Mouse (Mus musculus) neutrophil, adult 5-6 weeks (primary cell): ENCODE data around the gene Nucb1. TPM values are rescaled to one million over a fixed set of nuclear protein-coding genes. Genes with fewer than 3 reads are reported as not detected.

Source experiments
- ATAC-seq: fragments of 151-379, 151-347 bp; 2 replicates; pipeline ENCODE4 v1.8.0; 2017; ENCODE audit warnings: mild to moderate bottlenecking, moderate TSS enrichment; ENCODE audit not compliant: insufficient number of reproducible peaks, poor library complexity, low FRiP score, severe bottlenecking; ENCODE audit errors: extremely low read depth
- total RNA-seq: library from RNA; stranded (forward); fragments of 200-1000 nt; gene quantifications from 2 replicates; pipeline ENCODE4 v1.2.3, GENCODE M21; 2017

The Nucb1 gene
- total RNA-seq, 1 experiment from 2014 or later: 101 TPM

DNA sequence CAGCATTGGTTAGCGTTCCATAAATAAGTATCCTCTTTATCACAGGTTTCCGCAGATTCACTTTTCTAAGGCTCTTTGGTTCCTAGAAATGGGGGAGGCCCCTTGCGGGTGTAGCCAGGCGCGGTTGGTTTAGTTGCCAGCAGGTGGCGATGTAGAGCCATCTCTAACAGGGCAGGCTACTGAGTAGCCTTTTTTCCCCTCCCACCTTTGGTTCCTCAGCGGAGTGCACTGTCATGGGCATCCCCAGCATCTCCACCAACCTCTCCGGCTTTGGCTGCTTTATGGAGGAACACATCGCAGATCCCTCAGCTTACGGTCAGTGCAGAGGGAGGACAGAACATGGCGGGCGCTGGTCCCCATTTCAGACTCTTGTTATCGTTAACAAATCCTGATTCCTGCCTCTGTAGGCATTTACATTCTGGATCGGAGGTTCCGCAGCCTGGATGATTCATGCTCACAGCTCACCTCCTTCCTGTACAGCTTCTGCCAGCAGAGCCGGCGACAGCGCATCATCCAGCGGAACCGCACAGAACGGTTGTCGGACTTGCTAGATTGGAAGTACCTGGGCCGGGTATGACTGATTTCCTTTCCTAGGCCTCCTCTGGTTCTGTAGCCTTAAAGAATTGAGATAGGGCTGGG, 58.7 kb downstream of the Nucb1 start:
- peak; percentile 90 for ATAC-seq

DNA sequence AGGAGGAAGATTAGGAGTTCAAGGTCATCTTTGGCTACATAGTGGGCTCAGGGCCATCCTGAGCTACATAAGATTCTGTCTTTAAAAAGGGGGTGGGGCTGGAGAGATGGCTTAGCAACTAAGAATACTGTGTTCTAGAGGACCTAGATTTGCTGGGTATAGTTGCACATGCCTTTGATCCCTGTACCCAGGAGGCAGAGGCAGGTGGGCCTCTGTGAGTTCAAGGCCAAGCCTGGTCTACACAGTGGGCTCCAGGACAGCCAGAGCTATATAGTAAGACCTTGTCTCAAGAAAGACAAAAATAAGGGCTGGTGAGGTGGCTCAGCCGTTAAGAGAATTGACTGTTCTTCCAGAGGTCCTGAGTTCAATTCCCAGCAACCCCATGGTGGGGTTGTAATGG, 60.2 kb downstream of the Nucb1 start:
- no peak for ATAC-seq

DNA sequence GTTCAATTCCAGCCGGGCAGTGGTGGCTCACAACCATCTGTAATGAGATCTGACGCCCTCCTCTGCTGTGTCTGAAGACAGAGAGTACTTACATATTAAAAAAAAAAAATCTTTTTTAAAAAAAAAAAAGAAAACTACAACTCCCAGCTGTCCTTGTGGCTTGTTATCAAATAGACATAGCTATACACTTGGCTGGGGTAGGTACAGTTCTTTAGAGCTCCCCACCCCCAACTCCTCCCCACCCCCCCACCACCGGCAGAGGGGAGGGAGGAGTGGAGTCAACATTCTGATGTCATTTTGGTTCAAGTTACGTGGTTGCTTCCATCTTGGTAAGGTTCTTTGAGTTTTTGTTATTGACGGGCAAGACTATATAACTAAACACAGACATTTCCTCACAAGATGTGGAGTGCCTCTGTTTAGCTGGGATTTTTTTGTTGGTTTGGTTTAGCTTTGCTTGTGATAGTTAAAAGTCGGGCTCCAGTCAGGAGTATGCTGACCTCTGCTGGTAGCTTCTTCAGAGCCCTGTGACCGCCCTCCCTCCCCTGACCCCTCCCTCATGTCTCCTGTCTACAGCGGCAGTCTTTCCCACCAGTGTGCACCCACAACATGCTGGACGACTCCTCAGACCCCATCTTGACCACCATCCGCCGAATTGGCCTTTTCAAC, 62.7 kb downstream of the Nucb1 start:
- ATAC-seq: no peak

DNA sequence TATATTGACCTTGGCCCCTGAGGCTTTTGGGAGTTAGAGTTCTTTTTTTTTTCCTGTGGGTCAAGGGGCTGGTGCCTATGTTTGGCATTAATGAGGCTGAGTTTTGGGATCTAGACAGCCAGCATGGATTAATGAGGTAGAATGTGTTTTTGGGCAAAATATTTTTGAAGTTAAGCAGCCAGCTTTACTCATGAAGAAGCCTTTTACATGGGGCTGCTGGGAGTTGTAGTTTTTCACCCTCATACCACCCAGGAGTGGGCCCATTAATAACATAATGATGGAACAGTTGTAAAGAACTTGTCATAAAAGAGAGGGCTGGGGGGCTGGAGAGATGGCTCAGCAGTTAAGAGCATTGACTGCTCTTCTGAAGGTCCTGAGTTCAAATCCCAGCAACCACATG, 63.6 kb downstream of the Nucb1 start:
- ATAC-seq: no peak

DNA sequence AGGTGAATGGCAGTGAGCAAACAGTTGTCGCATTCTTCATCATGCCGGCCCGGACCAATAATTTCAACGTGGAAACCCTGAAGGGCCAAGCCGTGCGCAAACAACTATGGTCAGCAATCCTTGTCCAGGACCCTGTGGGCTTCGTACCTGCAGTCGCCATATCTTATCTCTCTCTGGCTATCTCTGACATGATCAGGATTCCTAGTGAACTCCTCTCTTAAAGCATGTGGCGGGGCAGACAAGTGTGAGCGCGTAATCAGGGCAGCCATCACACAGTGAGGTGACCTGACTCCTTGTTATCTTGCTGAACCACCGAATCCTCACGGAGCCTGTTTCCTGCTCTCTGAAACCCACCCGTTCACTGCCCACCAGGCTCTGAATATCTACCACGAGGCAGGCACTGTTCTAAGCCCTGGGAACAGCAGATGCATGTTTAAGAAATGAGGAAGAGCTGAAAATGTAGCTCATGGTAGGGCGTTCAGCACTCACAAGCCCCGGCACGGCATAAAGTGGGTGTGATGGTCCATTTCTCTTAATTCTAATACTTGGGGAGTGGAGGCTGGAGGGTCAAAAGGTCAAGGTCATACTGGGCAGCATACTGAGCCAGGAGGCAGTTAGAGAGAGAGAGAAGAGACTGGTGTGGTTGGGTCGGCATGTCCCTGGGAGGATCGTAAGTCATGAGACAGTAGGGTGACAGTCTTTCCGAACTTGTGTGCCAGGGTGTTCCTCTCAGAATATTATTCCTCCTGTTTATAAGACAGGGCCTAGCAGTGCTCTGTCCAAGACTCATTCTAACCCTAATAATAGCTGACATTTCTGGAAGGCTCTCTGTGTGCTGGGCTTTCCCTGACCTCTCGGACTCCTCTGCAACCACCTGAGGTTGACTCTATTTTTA, 66.4 kb downstream of the Nucb1 start:
- ATAC-seq: no peak

Other genes with a start within 250 kb of the Nucb1 start
- gene Slc6a21, start 232.9 kb downstream of the Nucb1 start, total RNA-seq: not detected in 2 replicates
- gene Trpm4, start 176.6 kb downstream of the Nucb1 start, total RNA-seq: 2.6 and 5.2 TPM in 2 replicates
- gene Hrc, start 175.1 kb downstream of the Nucb1 start, total RNA-seq: not detected in 2 replicates
- gene Ppfia3, start 143.4 kb downstream of the Nucb1 start, total RNA-seq: not detected in 2 replicates
- gene Lin7b, start 139.8 kb downstream of the Nucb1 start, total RNA-seq: 0.70 TPM in 1 of 2 replicates, not detected in the other
- 502 and 563 TPM in 2 replicates for gene Snrnp70, start 114.7 kb downstream of the Nucb1 start, total RNA-seq
- gene Kcna7, start 104.8 kb downstream of the Nucb1 start, total RNA-seq: not detected in 2 replicates
- gene Ntf5, start 96.7 kb downstream of the Nucb1 start, total RNA-seq: not detected in 2 replicates
- not detected in 2 replicates for gene Lhb, start 89.6 kb downstream of the Nucb1 start, total RNA-seq
- 9.9 and 14.6 TPM in 2 replicates for gene Gys1, start 75.6 kb downstream of the Nucb1 start, total RNA-seq
- gene Ruvbl2, start 72.3 kb downstream of the Nucb1 start, total RNA-seq: 37.8 and 44.6 TPM in 2 replicates
- 1,339 and 1,541 TPM in 2 replicates for gene Ftl1, start 50.5 kb downstream of the Nucb1 start, total RNA-seq
- 31.1 and 37.9 TPM in 2 replicates for gene Bax, start 43.5 kb downstream of the Nucb1 start, total RNA-seq
- gene Tulp2, start 28.5 kb downstream of the Nucb1 start, total RNA-seq: not detected in 2 replicates
- gene Gm45808, start 23.6 kb downstream of the Nucb1 start, total RNA-seq: not detected in 2 replicates
- 3.1 and 3.7 TPM in 2 replicates for gene Dhdh, start 21.6 kb downstream of the Nucb1 start, total RNA-seq
- 288 and 364 TPM in 2 replicates for gene Ppp1r15a, start 15.9 kb upstream of the Nucb1 start, total RNA-seq
- gene Plekha4, start 15.9 kb upstream of the Nucb1 start, total RNA-seq: 1.3 and 1.6 TPM in 2 replicates
- 0.37 TPM in 1 of 2 replicates, not detected in the other for gene Hsd17b14, start 44.5 kb upstream of the Nucb1 start, total RNA-seq
- gene Bcat2, start 59.7 kb upstream of the Nucb1 start, total RNA-seq: 14.9 and 17.3 TPM in 2 replicates
- not detected in 2 replicates for gene Fgf21, start 105.1 kb upstream of the Nucb1 start, total RNA-seq
- not detected in 2 replicates for gene Fut1, start 106.9 kb upstream of the Nucb1 start, total RNA-seq
- not detected in 2 replicates for gene Izumo1, start 111.4 kb upstream of the Nucb1 start, total RNA-seq
- 2.4 and 2.8 TPM in 2 replicates for gene Rasip1, start 117.1 kb upstream of the Nucb1 start, total RNA-seq
- gene Mamstr, start 129.6 kb upstream of the Nucb1 start, total RNA-seq: 1.0 TPM in 1 of 2 replicates, not detected in the other
- 0.25 and 0.35 TPM in 2 replicates for gene Fut2, start 156.0 kb upstream of the Nucb1 start, total RNA-seq
- gene Ntn5, start 173.6 kb upstream of the Nucb1 start, total RNA-seq: not detected in 2 replicates
- 0.23 TPM in 1 of 2 replicates, not detected in the other for gene Sec1, start 184.0 kb upstream of the Nucb1 start, total RNA-seq
- not detected in 2 replicates for gene Car11, start 189.4 kb upstream of the Nucb1 start, total RNA-seq
- 12.1 and 18.4 TPM in 2 replicates for gene Dbp, start 194.7 kb upstream of the Nucb1 start, total RNA-seq
- 797 and 936 TPM in 2 replicates for gene Rpl18, start 205.1 kb upstream of the Nucb1 start, total RNA-seq
- 25.5 and 27.4 TPM in 2 replicates for gene Sphk2, start 207.6 kb upstream of the Nucb1 start, total RNA-seq
- 3.0 and 3.2 TPM in 2 replicates for gene Fam83e, start 210.8 kb upstream of the Nucb1 start, total RNA-seq
- not detected in 2 replicates for gene Spaca4, start 215.4 kb upstream of the Nucb1 start, total RNA-seq